Mouse (Mus musculus) lung, adult 18-20 months (tissue): Measurements from ENCODE around the gene Gm20388.
"Not testable (repeated sequence)": the region's sequence is repeated elsewhere in the genome, so short reads cannot be mapped to it uniquely, and the experiment has no call there.

ENCODE experiments used
- DNase-seq, 2 experiments: peaks; one replicate each; pipeline ENCODE4 v3.0.0; 2022; ENCODE audit warnings: mixed read lengths in 2 of 2

The Gm20388 gene

GRCm38 (mm10) chr8:121654966-121655494 is 1744.4 kb downstream of the Gm20388 start:
- no peak for DNase-seq

GRCm38 (mm10) chr8:121660602-121661001 is 1750.0 kb downstream of the Gm20388 start:
- DNase-seq, result no peak

- no peak for DNase-seq
Measured at GRCm38 (mm10) chr8:121661631-121662357, 1751.2 kb downstream of the Gm20388 start.

- no peak for DNase-seq
Measured at GRCm38 (mm10) chr8:121663101-121663500, 1752.5 kb downstream of the Gm20388 start.

GRCm38 (mm10) chr8:121665329-121665728 is 1754.7 kb downstream of the Gm20388 start:
- DNase-seq, result peak; percentile 88 to 92

- not testable (repeated sequence) for DNase-seq
Measured at GRCm38 (mm10) chr8:121667936-121668500, 1757.4 kb downstream of the Gm20388 start.

- peak; percentile 77 to 82 for DNase-seq
Measured at GRCm38 (mm10) chr8:121668553-121668952, 1757.9 kb downstream of the Gm20388 start.

GRCm38 (mm10) chr8:121669208-121669607 is 1758.6 kb downstream of the Gm20388 start:
- peak; percentile 45 to 57 for DNase-seq

GRCm38 (mm10) chr8:121673153-121673552 is 1762.5 kb downstream of the Gm20388 start:
- DNase-seq, result peak; percentile 76 to 82

- no peak for DNase-seq
Measured at GRCm38 (mm10) chr8:121673917-121674316, 1763.3 kb downstream of the Gm20388 start.

- DNase-seq, result no peak
Measured at GRCm38 (mm10) chr8:121674524-121674923, 1763.9 kb downstream of the Gm20388 start.

GRCm38 (mm10) chr8:121675161-121675560 is 1764.5 kb downstream of the Gm20388 start:
- DNase-seq, result no peak

- DNase-seq, result peak; percentile 70 to 79
Measured at GRCm38 (mm10) chr8:121675701-121676100, 1765.1 kb downstream of the Gm20388 start.

GRCm38 (mm10) chr8:121678696-121679095 is 1768.1 kb downstream of the Gm20388 start:
- DNase-seq, result no peak

- DNase-seq, result no peak
Measured at GRCm38 (mm10) chr8:121680896-121681295, 1770.3 kb downstream of the Gm20388 start.

- no peak for DNase-seq
Measured at GRCm38 (mm10) chr8:121681457-121681856, 1770.8 kb downstream of the Gm20388 start.

GRCm38 (mm10) chr8:121683083-121683832 is 1772.6 kb downstream of the Gm20388 start:
- no peak for DNase-seq

GRCm38 (mm10) chr8:121685419-121685818 is 1774.8 kb downstream of the Gm20388 start:
- DNase-seq, result peak; percentile 65 to 71

- DNase-seq, result no peak
Measured at GRCm38 (mm10) chr8:121687455-121688161, 1777.0 kb downstream of the Gm20388 start.

GRCm38 (mm10) chr8:121688496-121688895 is 1777.9 kb downstream of the Gm20388 start:
- DNase-seq, result no peak

- DNase-seq, result peak in 1 of 2 experiments; percentile 48
Measured at GRCm38 (mm10) chr8:121694453-121694852, 1783.8 kb downstream of the Gm20388 start.

- DNase-seq, result peak; percentile 84 to 88
Measured at GRCm38 (mm10) chr8:121695585-121696184, 1785.0 kb downstream of the Gm20388 start.
